Mouse (Mus musculus): ENCODE measurements at regions not wholly inside any gene's neighbourhood (a gene's known extent, or its start where the extent isn't known, plus 50 kb on each side); places are given as distances from the start of the nearest gene placed in this dataset.

DNA sequence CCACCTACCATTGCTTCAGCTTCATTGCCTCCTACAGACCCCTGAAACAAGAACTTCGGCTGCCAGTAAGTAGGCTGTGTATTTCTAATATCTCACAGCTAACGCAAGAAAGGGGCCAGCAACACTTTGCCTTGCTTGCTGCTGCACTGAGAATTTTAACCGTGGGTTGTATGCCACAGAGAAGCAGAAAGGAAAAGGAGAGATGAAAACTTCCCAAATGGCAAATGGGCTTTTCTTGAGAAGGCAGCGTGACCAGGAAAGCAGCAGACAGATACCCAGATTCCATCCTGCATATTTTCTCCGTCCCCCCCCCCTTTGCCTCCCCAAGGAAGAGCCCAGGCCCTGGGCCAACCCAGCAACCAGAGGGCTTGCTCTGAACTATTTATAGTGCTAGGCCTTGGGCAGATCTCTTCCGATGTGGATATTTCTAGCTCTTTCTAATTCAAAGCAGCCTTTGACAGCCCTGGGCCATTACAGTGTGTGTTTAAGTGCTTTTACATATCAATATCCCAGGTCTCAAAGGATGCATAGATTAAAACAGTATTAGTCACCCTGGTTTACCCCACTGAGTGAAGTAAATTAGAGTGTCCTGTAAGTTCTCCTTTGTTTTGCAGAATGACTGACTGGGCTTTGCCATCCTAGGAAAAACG lies 107.0 kb downstream of the Cartpt start:
- TF ChIP-seq CTCF (IDR thresholded peaks at IDR 0.05; ENCODE audit: low read depth), result no peak
- TF ChIP-seq EP300 (IDR thresholded peaks at IDR 0.05; ENCODE audit: low read depth), result no peak
- Histone ChIP-seq H3K27me3 (ENCODE audit: control insufficient read depth, insufficient read depth, low read length) (no peaks in the 10 kb centered on the region), H3K36me3 (replicated peaks; ENCODE audit: control insufficient read depth, insufficient read depth, low read depth) (no peaks in the 10 kb centered on the region), H3K27ac (no peak overlapping the region), H3K4me1 (replicated peaks; ENCODE audit: control insufficient read depth in 2 of 2, insufficient read depth in 2 of 2, low read length in 1 of 2) (no peaks in the 10 kb centered on the region), H3K9ac (replicated peaks) (no peak overlapping the region), H3K9me3 (ENCODE audit: control insufficient read depth, low read length) (no peaks in the 10 kb centered on the region), H3K4me3 (ENCODE audit: insufficient read depth in 1 of 2, low read depth in 2 of 2, low read length in 2 of 2) (no peak overlapping the region), H3K4me2 (ENCODE audit: low read depth) (no peak overlapping the region)
- DNase-seq (ENCODE audit: low read depth in 3 of 3, low spot score in 3 of 3) (no peak), ATAC-seq (ENCODE audit: insufficient read depth) (no peak)
- WGBS (ENCODE audit: insufficient replicate concordance), result 60% methylated on average over 7 of the region's 7 CpGs

DNA sequence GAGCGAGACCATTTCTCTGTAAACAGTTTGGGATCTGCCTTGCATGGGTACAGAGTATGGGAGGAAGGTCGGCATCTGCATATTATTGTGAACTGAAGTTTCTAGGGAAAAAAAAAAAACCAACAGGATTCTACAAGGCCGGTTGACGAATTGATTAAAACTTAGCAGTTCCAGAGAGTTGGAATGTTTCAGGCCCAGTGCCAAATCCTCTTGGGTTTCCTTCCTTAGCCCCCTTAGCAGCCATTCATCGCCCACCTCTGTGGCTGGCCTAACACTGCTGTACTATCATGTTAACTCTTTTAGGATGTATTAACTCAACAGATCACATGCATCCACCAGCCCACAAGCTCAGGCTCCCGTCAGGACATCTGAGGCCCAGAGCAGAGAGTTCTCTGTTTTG lies 107.9 kb downstream of the Cartpt start:
- Histone ChIP-seq H3K36me3 (replicated peaks; ENCODE audit: control insufficient read depth, insufficient read depth, low read depth) (no peaks in the 10 kb centered on the region), H3K27me3 (ENCODE audit: control insufficient read depth, insufficient read depth, low read length) (no peaks in the 10 kb centered on the region), H3K9ac (replicated peaks) (no peak overlapping the region), H3K4me3 (ENCODE audit: insufficient read depth in 1 of 2, low read depth in 2 of 2, low read length in 2 of 2) (no peak overlapping the region), H3K27ac (no peak overlapping the region), H3K4me1 (replicated peaks; ENCODE audit: control insufficient read depth in 2 of 2, insufficient read depth in 2 of 2, low read length in 1 of 2) (no peaks in the 10 kb centered on the region), H3K9me3 (ENCODE audit: control insufficient read depth, low read length) (no peaks in the 10 kb centered on the region), H3K4me2 (ENCODE audit: low read depth) (no peak overlapping the region)
- WGBS (ENCODE audit: insufficient replicate concordance), result 64% methylated on average over 6 of the region's 6 CpGs
- no peak for DNase-seq (ENCODE audit: low read depth in 3 of 3, low spot score in 3 of 3)
- TF ChIP-seq CTCF (IDR thresholded peaks at IDR 0.05; ENCODE audit: low read depth) (no peak), EP300 (IDR thresholded peaks at IDR 0.05; ENCODE audit: low read depth) (no peak)
- no peak for ATAC-seq (ENCODE audit: insufficient read depth)

DNA sequence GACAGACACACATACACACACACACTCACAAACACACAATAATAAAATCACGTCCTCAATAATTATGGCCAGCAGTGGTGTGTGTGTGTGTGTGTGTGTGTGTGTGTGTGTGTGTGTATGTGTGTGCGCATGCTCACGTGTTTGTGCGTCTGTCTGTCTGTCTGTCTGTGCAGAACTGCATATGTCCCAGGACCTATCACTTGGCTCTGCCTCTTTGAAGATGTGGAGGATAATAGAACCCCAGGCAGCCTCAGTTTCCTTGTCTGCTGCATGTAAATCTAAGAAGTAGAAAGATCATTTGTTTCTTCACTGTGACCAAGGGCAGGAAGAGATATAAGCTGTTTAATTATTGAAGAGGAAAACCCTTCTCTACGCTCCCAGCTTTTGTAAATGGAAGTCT lies 109.9 kb downstream of the Cartpt start:
- Histone ChIP-seq H3K9ac (replicated peaks) (no peak overlapping the region), H3K27me3 (ENCODE audit: control insufficient read depth, insufficient read depth, low read length) (no peaks in the 10 kb centered on the region), H3K36me3 (replicated peaks; ENCODE audit: control insufficient read depth, insufficient read depth, low read depth) (no peaks in the 10 kb centered on the region), H3K4me1 (replicated peaks; ENCODE audit: control insufficient read depth in 2 of 2, insufficient read depth in 2 of 2, low read length in 1 of 2) (no peaks in the 10 kb centered on the region), H3K27ac (no peak overlapping the region), H3K9me3 (ENCODE audit: control insufficient read depth, low read length) (no peaks in the 10 kb centered on the region), H3K4me3 (ENCODE audit: insufficient read depth in 1 of 2, low read depth in 2 of 2, low read length in 2 of 2) (no peak overlapping the region), H3K4me2 (ENCODE audit: low read depth) (no peak overlapping the region)
- WGBS (ENCODE audit: insufficient replicate concordance), result 68% methylated on average over 5 of the region's 5 CpGs
- ATAC-seq (ENCODE audit: insufficient read depth) (no peak), DNase-seq (ENCODE audit: low read depth in 3 of 3, low spot score in 3 of 3) (peak in 2 of 3 experiments; percentile 2 to 7)
- TF ChIP-seq CTCF (IDR thresholded peaks at IDR 0.05; ENCODE audit: low read depth) (no peak), EP300 (IDR thresholded peaks at IDR 0.05; ENCODE audit: low read depth) (no peak)

DNA sequence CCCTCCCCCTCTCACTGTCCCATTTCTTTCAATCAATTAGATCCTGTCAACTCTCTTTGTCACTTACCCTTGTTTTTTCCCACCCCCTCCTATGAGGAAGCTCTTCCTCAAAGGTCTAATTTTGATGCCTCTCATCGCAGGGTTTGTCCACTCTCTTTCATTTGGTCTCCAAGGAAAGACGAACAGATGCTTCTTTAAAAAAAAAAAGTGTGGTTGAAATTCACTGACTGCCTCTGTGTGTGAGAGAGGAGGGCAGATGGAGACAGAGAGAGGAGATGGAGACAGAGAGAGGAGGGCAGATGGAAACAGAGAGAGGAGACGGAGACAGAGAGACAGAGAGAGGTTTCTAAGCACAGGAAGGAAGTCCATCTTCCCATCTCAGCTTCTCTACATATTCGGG lies 113.1 kb downstream of the Cartpt start:
- no peak overlapping the region for H3K9ac ChIP-seq (replicated peaks)
- H3K27ac ChIP-seq, result no peak overlapping the region
- H3K36me3 ChIP-seq (replicated peaks; ENCODE audit: control insufficient read depth, insufficient read depth, low read depth), result no peaks in the 10 kb centered on the region
- ATAC-seq (ENCODE audit: insufficient read depth) (no peak), DNase-seq (ENCODE audit: low read depth in 3 of 3, low spot score in 3 of 3) (no peak)
- 44% methylated on average over 4 of the region's 4 CpGs for WGBS (ENCODE audit: insufficient replicate concordance)
- H3K4me2 ChIP-seq (ENCODE audit: low read depth), result no peak overlapping the region
- no peak for TF ChIP-seq CTCF (IDR thresholded peaks at IDR 0.05; ENCODE audit: low read depth)
- no peak for TF ChIP-seq EP300 (IDR thresholded peaks at IDR 0.05; ENCODE audit: low read depth)
- no peaks in the 10 kb centered on the region for H3K27me3 ChIP-seq (ENCODE audit: control insufficient read depth, insufficient read depth, low read length)
- no peaks in the 10 kb centered on the region for H3K4me1 ChIP-seq (replicated peaks; ENCODE audit: control insufficient read depth in 2 of 2, insufficient read depth in 2 of 2, low read length in 1 of 2)
- H3K4me3 ChIP-seq (ENCODE audit: insufficient read depth in 1 of 2, low read depth in 2 of 2, low read length in 2 of 2), result no peak overlapping the region
- H3K9me3 ChIP-seq (ENCODE audit: control insufficient read depth, low read length), result no peaks in the 10 kb centered on the region

DNA sequence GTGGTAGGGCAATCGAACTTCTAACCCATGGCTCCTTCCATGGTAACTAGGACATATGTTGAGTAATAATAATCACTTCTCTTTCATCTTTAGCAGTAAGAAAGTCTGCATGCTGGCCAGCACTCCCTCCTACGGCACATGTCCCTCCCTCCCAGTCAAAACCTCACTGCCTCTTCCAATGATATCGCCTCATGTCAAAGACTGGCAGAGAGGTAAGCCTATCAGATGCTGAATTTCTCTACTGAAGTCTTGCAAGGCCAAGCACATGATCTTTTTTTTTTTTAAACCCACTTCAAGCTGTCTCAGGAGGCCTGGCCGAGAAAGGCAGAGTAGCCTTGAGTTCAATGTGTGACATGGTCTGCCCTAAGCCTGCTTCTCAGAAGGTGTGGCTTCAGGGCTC lies 115.5 kb downstream of the Cartpt start:
- no peak for ATAC-seq (ENCODE audit: insufficient read depth)
- H3K4me2 ChIP-seq (ENCODE audit: low read depth), result no peak overlapping the region
- H3K9ac ChIP-seq (replicated peaks), result no peak overlapping the region
- H3K9me3 ChIP-seq (ENCODE audit: control insufficient read depth, low read length), result no peaks in the 10 kb centered on the region
- H3K36me3 ChIP-seq (replicated peaks; ENCODE audit: control insufficient read depth, insufficient read depth, low read depth), result no peaks in the 10 kb centered on the region
- no peak for DNase-seq (ENCODE audit: low read depth in 3 of 3, low spot score in 3 of 3)
- TF ChIP-seq EP300 (IDR thresholded peaks at IDR 0.05; ENCODE audit: low read depth), result no peak
- 64% methylated on average over 4 of the region's 4 CpGs for WGBS (ENCODE audit: insufficient replicate concordance)
- no peak overlapping the region for H3K4me3 ChIP-seq (ENCODE audit: insufficient read depth in 1 of 2, low read depth in 2 of 2, low read length in 2 of 2)
- no peak overlapping the region for H3K27ac ChIP-seq
- H3K4me1 ChIP-seq (replicated peaks; ENCODE audit: control insufficient read depth in 2 of 2, insufficient read depth in 2 of 2, low read length in 1 of 2), result no peaks in the 10 kb centered on the region
- H3K27me3 ChIP-seq (ENCODE audit: control insufficient read depth, insufficient read depth, low read length), result no peaks in the 10 kb centered on the region
